Mouse (Mus musculus) left cerebral cortex, postnatal 14 days (tissue): ENCODE results near the gene Sh2d5. TPM values are rescaled to one million over a fixed set of nuclear protein-coding genes. Genes with fewer than 3 reads are reported as not detected.
A peak's percentile ranks its signal among the peaks of the same experiment; 100 is the strongest.

Experiments used
- DNase-seq, 2 experiments: peaks; one replicate each; pipeline ENCODE4 v3.0.0; 2021 to 2022; ENCODE audit warnings: low spot score in 2 of 2, mixed read lengths in 1 of 2
- intact Hi-C: fragments of 180-260 bp; cut with DNase I; formaldehyde crosslinking; loops from one replicate; pipeline ENCODE4 v1.15.1; 2025
- total RNA-seq, 2 experiments: library from RNA; stranded (reverse); gene quantifications; 2 replicates each; pipeline ENCODE4 v1.2.3; 2021

The Sh2d5 gene
- total RNA-seq, 2 experiments from 2014 or later = 35.2 to 37.1 TPM

GRCm38 (mm10) chr4:138252231-138252630 is 2.0 kb downstream of the Sh2d5 start:
- intact Hi-C loops = no loop called here
- DNase-seq = no peak

GRCm38 (mm10) chr4:138257116-138257687 is 7.0 kb downstream of the Sh2d5 start:
- DNase-seq = no peak
- intact Hi-C loops = no loop called here

GRCm38 (mm10) chr4:138258663-138259062 is 8.5 kb downstream of the Sh2d5 start:
- no peak for DNase-seq
- intact Hi-C loops = no loop called here

GRCm38 (mm10) chr4:138259482-138259881 is 9.3 kb downstream of the Sh2d5 start:
- intact Hi-C loops = no loop called here

GRCm38 (mm10) chr4:138261843-138262681 is 11.9 kb downstream of the Sh2d5 start:
- intact Hi-C loops = no loop called here
- peak; percentile 88 for DNase-seq

More at GRCm38 (mm10) chr4:138259482-138259881, 9.3 kb downstream of the Sh2d5 start:
- DNase-seq = no peak

GRCm38 (mm10) chr4:138267869-138268268 is 17.7 kb downstream of the Sh2d5 start:
- intact Hi-C loops = no loop called here
- DNase-seq = no peak

DNA sequence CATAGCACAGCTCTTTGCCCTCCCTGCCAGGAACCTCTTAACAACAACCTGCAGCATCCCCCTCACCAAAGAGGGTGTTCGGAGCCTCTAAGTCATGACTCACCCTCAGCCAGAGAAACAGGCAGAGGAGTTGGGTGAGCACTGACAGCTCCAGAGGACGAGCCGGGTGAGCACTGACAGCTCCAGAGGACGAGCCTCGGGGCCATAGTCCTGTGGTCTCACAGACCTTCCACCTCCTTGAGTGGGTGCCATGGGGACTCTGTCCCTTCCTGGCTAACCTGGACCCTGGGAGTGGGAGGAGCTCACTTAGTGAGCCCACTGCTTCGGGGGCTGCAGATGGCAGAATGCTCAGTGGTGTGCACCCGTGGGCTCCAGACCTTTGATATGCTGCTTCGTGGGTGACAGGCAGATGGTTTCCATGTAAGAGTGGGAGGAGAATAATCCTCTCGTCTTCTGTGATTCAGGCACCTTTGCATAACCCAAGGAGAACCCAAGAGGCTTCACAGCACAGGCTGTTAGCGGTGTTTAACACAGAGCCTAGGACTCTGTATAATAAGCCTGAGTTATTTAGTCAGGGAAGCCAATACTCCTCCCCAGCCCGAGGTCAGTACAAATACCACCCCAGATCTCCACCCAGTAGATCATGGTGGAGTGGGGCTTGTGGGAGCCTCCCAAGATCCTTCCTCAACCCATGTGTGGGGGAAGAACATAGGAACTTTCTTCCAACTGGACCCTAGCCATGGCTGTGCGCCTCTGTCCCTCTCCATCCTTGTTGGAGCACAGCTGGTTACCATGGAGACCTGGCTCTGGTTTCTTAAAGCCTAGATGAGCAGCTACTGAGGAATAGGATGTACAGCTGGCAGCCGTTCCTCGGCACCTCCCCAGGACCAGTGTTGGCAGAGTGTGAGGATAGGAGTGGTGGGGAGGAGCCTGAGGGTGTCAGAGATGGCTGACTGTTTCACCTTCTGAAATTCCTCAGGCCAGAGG is 22.1 kb downstream of the Sh2d5 start:
- peak; percentile 65 to 83 for DNase-seq
- intact Hi-C loops = no loop called here

- peak; percentile 39 to 52 for DNase-seq
- intact Hi-C loops = no loop called here
Observed at GRCm38 (mm10) chr4:138278346-138278745, 28.1 kb downstream of the Sh2d5 start.

DNA sequence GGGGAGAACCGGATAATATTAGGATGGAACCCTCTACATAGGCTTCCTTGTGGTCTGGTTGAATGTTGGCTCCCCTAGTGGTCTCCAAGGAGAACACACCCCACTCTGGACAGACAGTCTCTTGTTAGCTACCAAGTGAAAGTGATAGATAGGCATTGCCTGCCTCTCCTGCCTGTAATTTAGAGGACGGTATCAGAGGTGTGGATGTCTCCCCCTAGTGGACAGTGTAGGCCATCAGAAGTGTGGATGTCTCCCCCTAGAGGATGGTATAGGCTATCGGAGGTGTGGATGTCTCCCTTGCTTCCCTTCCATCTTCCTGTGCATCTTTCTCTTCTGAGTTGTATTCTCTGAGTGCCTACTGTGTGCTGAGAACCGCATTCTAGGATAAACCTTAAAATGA is 32.6 kb downstream of the Sh2d5 start:
- intact Hi-C loops = no loop called here
- DNase-seq = peak; percentile 73 to 93

DNA sequence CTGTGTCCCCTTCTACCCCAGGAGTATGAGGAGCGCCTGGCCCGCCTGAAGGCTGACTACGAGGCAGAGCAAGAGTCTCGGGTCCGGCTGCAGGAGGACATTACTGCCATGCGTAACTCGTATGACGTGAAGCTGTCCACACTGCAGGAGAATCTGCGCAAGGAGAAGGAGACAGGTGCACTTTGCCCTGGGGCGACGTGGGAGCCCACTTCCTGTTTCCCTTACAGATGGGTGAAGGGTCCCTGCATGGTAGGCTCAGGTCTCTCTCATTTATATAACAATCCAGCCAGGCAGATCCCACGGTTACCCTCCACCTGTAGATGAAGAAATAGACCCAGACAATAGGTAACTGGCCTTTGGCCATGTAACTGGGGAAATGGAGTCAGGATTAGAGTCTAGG is 36.2 kb downstream of the Sh2d5 start:
- no peak for DNase-seq
- intact Hi-C loops = no loop called here

DNA sequence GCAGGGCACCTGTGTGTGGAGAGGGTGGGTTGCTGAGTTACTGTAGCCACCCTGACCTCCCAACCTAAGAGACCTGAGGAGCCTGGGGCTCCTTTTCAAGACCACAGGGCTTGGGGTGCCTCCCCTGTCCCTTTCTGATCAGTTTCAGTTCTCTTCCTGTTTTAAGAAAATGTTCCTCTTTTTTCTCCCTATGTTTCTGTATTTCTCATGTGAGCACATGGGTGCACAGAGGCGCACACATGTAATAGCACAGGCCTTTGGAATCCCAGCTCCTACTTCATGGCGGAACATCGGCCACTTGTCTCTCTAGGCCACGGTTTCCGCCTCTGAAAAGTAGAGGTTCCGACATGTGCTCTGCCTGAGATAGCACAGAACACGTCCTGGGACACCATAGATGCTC is 38.5 kb downstream of the Sh2d5 start:
- no peak for DNase-seq

DNA sequence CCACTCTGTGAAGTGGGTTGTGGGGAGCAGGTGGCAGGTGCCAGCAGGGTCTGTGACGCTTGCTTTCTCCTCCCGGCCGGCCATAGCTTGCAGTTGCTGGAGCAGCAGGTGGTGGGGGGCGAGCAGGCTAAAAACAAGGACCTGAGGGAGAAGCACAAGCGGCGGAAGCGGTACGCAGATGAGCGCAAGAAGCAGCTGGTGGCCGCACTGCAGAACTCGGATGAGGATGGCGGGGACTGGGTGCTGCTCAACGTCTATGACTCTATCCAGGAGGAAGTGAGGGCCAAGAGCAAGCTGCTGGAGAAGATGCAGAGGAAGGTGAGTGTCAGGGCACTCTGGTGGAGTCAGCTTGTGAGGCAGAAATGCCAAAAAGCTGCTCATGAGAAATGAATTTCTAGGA is 41.8 kb downstream of the Sh2d5 start:
- DNase-seq = no peak
- intact Hi-C loops = no loop called here

More for the DNA sequence above, 38.5 kb downstream of the Sh2d5 start:
- intact Hi-C loops = no loop called here

DNA sequence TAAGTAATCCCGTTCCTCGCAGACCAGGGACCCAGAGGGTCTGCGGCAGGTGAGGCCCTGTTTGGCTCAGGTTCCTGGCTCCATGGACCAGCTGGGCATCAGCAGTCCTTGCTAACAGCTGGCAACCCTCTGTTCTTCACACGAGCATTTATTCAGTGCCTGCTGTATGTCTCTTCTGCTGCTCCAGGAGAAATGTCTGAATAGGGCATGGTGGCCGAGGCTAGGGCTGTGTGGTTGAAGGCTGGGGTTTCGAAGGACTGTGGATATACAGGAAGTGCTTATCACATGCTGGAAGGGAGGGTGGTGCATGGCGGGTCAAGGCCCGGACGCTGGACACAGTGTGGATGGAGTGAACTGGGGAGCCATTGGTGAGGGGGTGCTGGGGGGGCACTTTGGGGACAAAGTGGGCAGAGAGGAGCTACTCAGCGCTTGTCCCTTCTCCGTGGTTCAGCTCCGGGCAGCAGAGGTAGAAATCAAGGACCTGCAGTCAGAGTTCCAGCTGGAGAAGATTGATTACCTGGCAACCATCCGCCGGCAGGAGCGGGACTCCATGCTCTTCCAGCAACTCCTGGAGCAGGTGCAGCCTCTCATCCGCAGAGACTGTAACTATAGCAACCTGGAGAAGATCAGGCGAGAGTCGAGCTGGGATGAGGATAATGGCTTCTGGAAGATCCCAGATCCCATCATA is 43.2 kb downstream of the Sh2d5 start:
- intact Hi-C loops = no loop called here
- peak in 1 of 2 experiments; percentile 41 for DNase-seq

- no peak for DNase-seq
- intact Hi-C loops = no loop called here
Observed at GRCm38 (mm10) chr4:138293949-138294550, 43.8 kb downstream of the Sh2d5 start.

DNA sequence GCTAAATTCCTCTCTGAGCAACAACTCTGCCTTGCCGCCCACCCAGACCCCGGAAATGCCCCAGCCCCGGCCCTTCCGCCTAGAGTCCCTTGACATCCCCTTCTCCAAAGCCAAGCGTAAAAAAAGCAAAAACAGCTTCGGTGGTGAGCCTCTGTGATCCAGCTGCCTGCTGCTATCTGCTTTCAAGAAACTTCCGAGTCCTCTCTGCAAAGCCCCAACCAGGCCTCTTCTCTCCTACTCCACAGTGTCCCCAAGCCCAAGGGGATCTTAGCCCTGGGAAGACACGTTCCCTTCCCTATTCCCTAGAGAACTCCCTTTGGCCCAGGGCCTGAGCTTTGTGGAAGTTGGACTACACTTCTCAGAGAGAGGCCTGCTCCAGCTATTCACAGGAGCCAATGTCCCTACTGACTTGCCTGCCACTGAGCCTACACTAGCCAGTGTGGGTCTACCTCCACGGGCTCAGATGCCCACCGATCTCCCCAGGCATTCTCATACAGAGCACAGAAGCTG is 51.1 kb downstream of the Sh2d5 start:
- DNase-seq = no peak
- intact Hi-C loops = no loop called here

- intact Hi-C loops = no loop called here
- no peak for DNase-seq
Observed at GRCm38 (mm10) chr4:138303011-138303410, 52.8 kb downstream of the Sh2d5 start.

- intact Hi-C loops = no loop called here
- DNase-seq = no peak
Observed at GRCm38 (mm10) chr4:138303742-138304141, 53.5 kb downstream of the Sh2d5 start.

DNA sequence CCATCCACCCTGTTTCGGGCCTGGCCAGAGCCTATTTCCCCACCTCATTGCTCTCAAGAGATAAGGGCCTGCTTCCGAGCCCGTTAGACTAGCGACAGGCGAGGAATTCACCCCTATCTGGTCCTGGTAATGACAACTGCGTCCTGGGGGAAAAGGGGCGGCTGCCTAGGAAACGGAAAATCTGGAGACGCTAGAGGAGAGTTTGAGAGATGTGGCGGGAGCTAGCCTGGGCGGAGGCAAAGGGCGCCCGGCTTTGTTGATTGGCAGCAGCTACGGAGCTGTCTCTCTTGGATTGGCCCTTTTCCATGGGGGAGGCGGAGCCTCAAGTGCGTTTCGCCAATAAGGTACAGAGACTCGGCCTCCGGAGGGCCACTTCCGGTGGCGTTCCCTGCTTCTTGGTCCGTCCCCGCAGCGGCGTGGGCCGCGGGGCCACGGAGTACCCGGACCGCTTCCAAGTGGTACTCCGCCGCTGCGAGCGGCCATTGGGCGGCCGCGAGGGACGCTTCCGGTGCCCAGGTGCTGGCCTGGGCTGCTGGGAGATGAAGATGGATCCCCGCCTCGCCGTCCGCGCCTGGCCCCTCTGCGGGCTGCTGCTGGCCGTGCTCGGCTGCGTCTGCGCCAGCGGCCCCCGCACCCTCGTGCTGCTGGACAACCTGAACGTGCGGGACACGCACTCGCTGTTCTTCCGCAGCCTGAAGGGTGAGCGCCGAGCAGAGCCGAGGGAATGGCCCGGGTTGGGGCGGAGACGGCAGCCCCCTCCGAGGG is 54.3 kb downstream of the Sh2d5 start, which contains the start of gene Ddost:
Ddost (plus strand) TSS at position 391 of the 765 bp plus-strand sequence.
- peak; percentile 99 to 100 for DNase-seq
- intact Hi-C loops = no loop called here
